Mouse (Mus musculus) thymus, adult 2 months (tissue): ENCODE data around the gene Zfp541.

Source experiments
- CTCF ChIP-seq: fragments of 200-500 bp; IDR thresholded peaks from 2 replicates; pipeline ENCODE4 v1.5.1; 2012; ENCODE audit warnings: mild to moderate bottlenecking, control low read depth, low read length, moderate library complexity, borderline replicate concordance; ENCODE audit not compliant: control insufficient read depth, poor library complexity, insufficient read depth; ENCODE audit errors: extremely low read depth
- POLR2A ChIP-seq: fragments of 200-500 bp; IDR thresholded peaks from 2 replicates; pipeline ENCODE4 v1.6.1; 2012; ENCODE audit warnings: mild to moderate bottlenecking, low read length, control low read depth, moderate library complexity; ENCODE audit not compliant: control insufficient read depth, poor library complexity, insufficient read depth; ENCODE audit errors: extremely low read depth

DNA sequence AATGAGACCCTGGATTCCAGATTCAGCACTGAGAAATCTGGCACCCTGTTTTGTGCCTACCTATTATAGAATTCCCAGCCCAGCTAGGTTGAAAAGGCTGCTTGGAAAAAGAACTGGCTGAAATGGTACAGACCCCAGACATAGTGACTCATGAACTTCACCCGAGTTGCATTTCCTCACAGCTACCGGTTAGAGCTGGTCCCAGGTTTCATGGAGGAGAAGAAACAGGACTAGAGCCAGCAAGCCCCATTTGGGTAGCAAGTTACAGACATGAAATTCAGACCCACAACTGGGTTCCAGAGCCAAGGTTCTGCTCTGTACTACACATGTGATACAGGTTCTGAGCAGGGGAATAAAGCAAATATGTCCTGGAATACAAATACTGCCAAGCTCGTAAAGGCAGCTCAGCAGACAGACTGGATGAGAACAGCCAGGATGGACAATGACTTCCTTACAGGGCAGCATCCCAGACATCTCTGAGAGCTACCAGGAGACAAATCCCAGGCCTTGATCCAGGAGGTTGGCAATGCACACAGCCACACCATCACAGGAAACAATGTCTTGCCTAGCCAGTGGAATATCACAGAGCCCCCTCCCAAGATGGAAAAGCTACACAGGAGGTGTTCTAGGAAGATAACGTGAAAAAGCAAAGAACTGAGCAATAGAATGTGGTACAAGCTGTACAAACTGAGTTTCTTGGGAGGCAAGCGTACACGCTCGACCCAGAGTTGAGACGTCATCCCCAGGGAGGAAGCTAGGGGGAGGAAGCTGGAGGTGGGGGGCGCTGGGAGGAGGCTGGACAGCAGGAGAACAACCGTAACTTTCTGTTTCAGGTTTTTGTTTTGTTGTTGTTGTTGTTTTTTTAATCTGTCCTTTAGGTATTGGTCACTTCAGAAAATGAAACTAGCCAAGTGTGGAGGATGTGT is 18.5 kb upstream of the Zfp541 start:
- TF ChIP-seq POLR2A (no peak), CTCF (no peak)
